In genomic region chr11:49745839-49746238, GRCm38 (mm10) we compare ENCODE assay signal across 19 mouse cellular contexts. TPM values are rescaled to one million over a fixed set of nuclear protein-coding genes. Genes with fewer than 3 reads are reported as not detected.
"Had no signal": no experiment of that assay in that cellular context is flagged by ENCODE, and none has a peak within 500 bp of the region (broad histone marks: within the 10 kb centered on the region; RNA-seq: fewer than 3 reads in every experiment).

No protein-coding gene starts in this region.

- H3K4me3 ChIP-seq: lung, embryonic 15.5 days; megakaryocyte, embryonic 14.5 days; midbrain, embryonic 13.5 days; midbrain, embryonic 15.5 days; neural tube, embryonic 12.5 days; stomach, embryonic 15.5 days had no signal

- H3K9ac ChIP-seq: liver, postnatal 0 days; lung, embryonic 15.5 days; midbrain, embryonic 13.5 days; midbrain, embryonic 15.5 days; neural tube, embryonic 12.5 days; stomach, embryonic 15.5 days had no signal

- H3K9me3 ChIP-seq: lung, embryonic 15.5 days; stomach, embryonic 15.5 days had no signal

- H3K27me3 ChIP-seq: lung, embryonic 15.5 days; midbrain, embryonic 13.5 days; midbrain, embryonic 15.5 days; neural tube, embryonic 12.5 days; stomach, embryonic 15.5 days had no signal

- H3K4me1 ChIP-seq: lung, embryonic 15.5 days; megakaryocyte, embryonic 14.5 days; midbrain, embryonic 15.5 days; neural tube, embryonic 12.5 days; stomach, embryonic 15.5 days had no signal

- H3K27ac ChIP-seq: lung, embryonic 15.5 days; macrophage; midbrain, embryonic 13.5 days; midbrain, embryonic 15.5 days; neural tube, embryonic 12.5 days; stomach, embryonic 15.5 days; stomach, postnatal 0 days had no signal

- DNase-seq: liver, postnatal 0 days; lung, adult 2 months; lung, postnatal 14 days; lung, postnatal 36 days; right cerebral cortex, postnatal 14 days; thymus, adult 2 months; thymus, postnatal 25 days; thymus, postnatal 4 days had no signal

- H3K36me3 ChIP-seq: lung, embryonic 15.5 days; midbrain, embryonic 13.5 days; midbrain, embryonic 15.5 days; neural tube, embryonic 12.5 days; stomach, embryonic 15.5 days had no signal

- ATAC-seq: liver, postnatal 0 days; lung, postnatal 0 days; midbrain, embryonic 13.5 days; midbrain, embryonic 15.5 days had no signal

- H3K4me2 ChIP-seq: lung, embryonic 15.5 days; midbrain, embryonic 11.5 days; midbrain, embryonic 13.5 days; midbrain, embryonic 15.5 days; neural tube, embryonic 12.5 days; stomach, embryonic 15.5 days had no signal

RNA-seq across cellular contexts. Expression of gene Gfpt2, which starts 48.1 kb away (rescaled TPM):
- total RNA-seq: neutrophil, adult 5-6 weeks had no signal
- polyA plus RNA-seq: macrophage had no signal
